Mouse (Mus musculus) heart, postnatal 0 days (tissue): Measurements from ENCODE around the gene Ric3. TPM values are rescaled to one million over a fixed set of nuclear protein-coding genes. Genes with fewer than 3 reads are reported as not detected.

Experiments
- ATAC-seq: fragments of 200-750 bp; cut with Nextera tagmentation; 2 replicates; pipeline ENCODE4 v1.8.0; 2017; ENCODE audit warnings: low read depth, moderate number of reproducible peaks, moderate library complexity; ENCODE audit not compliant: insufficient read depth
- DNase-seq: peaks from one replicate; pipeline ENCODE4 v3.0.0-alpha.2; 2016; ENCODE audit warnings: low spot score
- H3K27ac ChIP-seq: fragments of 300-500 bp; sonication (generic); 2 replicates; pipeline ENCODE4 v1.5.1; 2014; ENCODE audit warnings: low read depth, mild to moderate bottlenecking
- H3K27me3 ChIP-seq: fragments of 300-500 bp; sonication (generic); 2 replicates; pipeline ENCODE4 v1.6.1; 2014; ENCODE audit warnings: low read length, mixed read lengths; ENCODE audit not compliant: control insufficient read depth, insufficient read depth
- H3K36me3 ChIP-seq: fragments of 300-500 bp; sonication (generic); replicated peaks from 2 replicates; pipeline ENCODE4 v1.6.1; 2014; ENCODE audit warnings: low read length, mixed read lengths; ENCODE audit not compliant: control insufficient read depth, insufficient read depth
- H3K4me1 ChIP-seq: fragments of 300-500 bp; sonication (generic); 2 replicates; pipeline ENCODE4 v1.6.1; 2014; ENCODE audit warnings: antibody characterized with exemption; ENCODE audit not compliant: control insufficient read depth, insufficient read depth
- H3K4me2 ChIP-seq: fragments of 300-500 bp; sonication (generic); 2 replicates; pipeline ENCODE4 v1.6.1; 2014; ENCODE audit warnings: low read depth, mild to moderate bottlenecking, low read length, moderate library complexity
- H3K4me3 ChIP-seq: fragments of 300-500 bp; sonication (generic); 2 replicates; pipeline ENCODE4 v1.5.1; 2014; ENCODE audit warnings: low read depth, low read length
- H3K9ac ChIP-seq: fragments of 300-500 bp; sonication (generic); replicated peaks from 2 replicates; pipeline ENCODE4 v1.6.1; 2014; ENCODE audit warnings: low read depth, low read length, mixed read lengths
- H3K9me3 ChIP-seq: fragments of 300-500 bp; sonication (generic); replicated peaks from 2 replicates; pipeline ENCODE4 v1.6.1; 2016; ENCODE audit warnings: low read length; ENCODE audit not compliant: control insufficient read depth
- CTCF ChIP-seq: IDR thresholded peaks from 2 replicates; pipeline ENCODE4 v1.5.1; 2016; ENCODE audit warnings: antibody characterized with exemption, control low read depth, low read depth
- EP300 ChIP-seq: IDR thresholded peaks from 2 replicates; pipeline ENCODE4 v1.6.1; 2016; ENCODE audit warnings: antibody characterized with exemption, low read depth
- WGBS: fragments of 180-500 bp; shearing (Covaris S2); extraction: QIAGEN DNeasy Blood & Tissue Kit; methylation state at CpG from one replicate; pipeline ENCODE4 v1.1.7; 2014; 5-methylcytosine and 5-hydroxymethylcytosine counted together
- polyA plus RNA-seq: library from polyadenylated mRNA; unstranded; fragments of >200 nt; fragmentation: Nextera tagmentation; extraction: Ambion mirVana; gene quantifications from 2 replicates; pipeline ENCODE4 v1.2.1, GENCODE M21; 2015
- total RNA-seq: library from RNA; depleted of rRNA; stranded (reverse); fragments of >200 nt; gene quantifications from 2 replicates; pipeline ENCODE4 v1.2.3, GENCODE M21; 2014; ENCODE audit warnings: low replicate concordance

Ric3 gene
- total and polyA plus RNA-seq, 2 experiments from 2014 or later: 0.38 to 0.42 TPM

GRCm38 (mm10) chr7:109072326-109072725, 10.8 kb downstream of the Ric3 start:
- TF ChIP-seq EP300 (no peak), CTCF (no peak)
- Histone ChIP-seq H3K4me2 (no peak overlapping the region), H3K27ac (no peak overlapping the region), H3K9ac (no peak overlapping the region), H3K36me3 (no peaks in the 10 kb centered on the region), H3K4me1 (no peaks in the 10 kb centered on the region), H3K27me3 (no peaks in the 10 kb centered on the region), H3K4me3 (no peak overlapping the region), H3K9me3 (no peaks in the 10 kb centered on the region)
- no peak for DNase-seq
- no peak for ATAC-seq
- 64% methylated on average over 5 of the region's 5 CpGs for WGBS

GRCm38 (mm10) chr7:109069641-109070040, 13.5 kb downstream of the Ric3 start:
- TF ChIP-seq EP300 (no peak), CTCF (no peak)
- no peak overlapping the region for H3K9ac ChIP-seq
- no peak overlapping the region for H3K4me2 ChIP-seq
- no peak for DNase-seq
- no peak for ATAC-seq
- no peak overlapping the region for H3K4me3 ChIP-seq
- no peak overlapping the region for H3K27ac ChIP-seq
- WGBS: 64% methylated on average over 4 of the region's 4 CpGs
- no peaks in the 10 kb centered on the region for H3K27me3 ChIP-seq
- H3K9me3 ChIP-seq: no peaks in the 10 kb centered on the region
- H3K36me3 ChIP-seq: no peaks in the 10 kb centered on the region
- H3K4me1 ChIP-seq: no peaks in the 10 kb centered on the region

DNA sequence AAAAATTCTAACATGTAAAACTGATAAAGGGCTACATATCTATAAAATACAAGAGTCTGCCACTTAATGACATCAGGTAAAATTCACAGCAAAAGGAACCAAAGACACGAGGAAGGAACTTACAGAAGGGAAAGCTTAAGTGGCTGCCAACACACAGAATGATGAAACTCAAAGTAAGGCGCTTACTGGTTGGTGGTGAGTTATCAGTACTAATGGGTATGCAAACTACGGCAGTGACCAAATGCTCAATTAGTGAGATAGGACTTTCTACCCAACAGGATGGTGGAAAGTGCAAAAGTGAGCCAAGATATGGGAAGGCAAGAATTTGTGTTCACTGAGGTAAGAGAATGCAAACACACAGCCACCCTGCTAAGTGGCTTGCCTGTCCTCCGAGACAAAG, 23.6 kb downstream of the Ric3 start:
- H3K4me1 ChIP-seq: no peaks in the 10 kb centered on the region
- H3K36me3 ChIP-seq: no peaks in the 10 kb centered on the region
- ATAC-seq (no peak), DNase-seq (no peak)
- no peak overlapping the region for H3K4me2 ChIP-seq
- WGBS: 70% methylated on average over 4 of the region's 4 CpGs
- no peak for TF ChIP-seq EP300
- no peak for TF ChIP-seq CTCF
- no peak overlapping the region for H3K4me3 ChIP-seq
- H3K9me3 ChIP-seq: no peaks in the 10 kb centered on the region
- no peak overlapping the region for H3K27ac ChIP-seq
- no peak overlapping the region for H3K9ac ChIP-seq
- no peaks in the 10 kb centered on the region for H3K27me3 ChIP-seq

DNA sequence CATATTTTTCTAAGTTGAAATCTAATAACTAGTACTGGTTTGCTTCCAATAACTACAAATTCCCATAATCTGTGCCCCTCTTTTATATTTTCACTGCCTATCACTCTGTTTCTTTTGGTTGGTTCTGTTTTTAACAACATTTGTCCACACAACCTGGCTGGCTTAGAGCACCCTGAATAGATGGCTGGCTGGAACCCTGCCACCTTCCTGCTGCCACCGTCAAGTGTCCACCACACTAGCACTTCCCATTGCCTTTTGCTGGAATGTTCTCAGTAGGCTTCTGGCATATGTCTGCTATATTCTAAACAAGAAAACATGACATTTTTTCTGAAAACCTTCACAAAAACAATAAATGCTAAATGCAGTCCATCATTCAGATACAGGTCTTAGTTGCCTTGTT, 32.3 kb downstream of the Ric3 start:
- Histone ChIP-seq H3K9ac (no peak overlapping the region), H3K27ac (no peak overlapping the region), H3K4me3 (no peak overlapping the region), H3K4me1 (no peaks in the 10 kb centered on the region), H3K36me3 (no peaks in the 10 kb centered on the region), H3K4me2 (no peak overlapping the region), H3K9me3 (no peaks in the 10 kb centered on the region), H3K27me3 (no peaks in the 10 kb centered on the region)
- no peak for ATAC-seq
- no peak for DNase-seq
- WGBS: 45% methylated on average over 1 of the region's 1 CpGs
- TF ChIP-seq EP300 (no peak), CTCF (no peak)

GRCm38 (mm10) chr7:109045876-109046275, 37.3 kb downstream of the Ric3 start:
- no peak for ATAC-seq
- TF ChIP-seq EP300 (no peak), CTCF (no peak)

DNA sequence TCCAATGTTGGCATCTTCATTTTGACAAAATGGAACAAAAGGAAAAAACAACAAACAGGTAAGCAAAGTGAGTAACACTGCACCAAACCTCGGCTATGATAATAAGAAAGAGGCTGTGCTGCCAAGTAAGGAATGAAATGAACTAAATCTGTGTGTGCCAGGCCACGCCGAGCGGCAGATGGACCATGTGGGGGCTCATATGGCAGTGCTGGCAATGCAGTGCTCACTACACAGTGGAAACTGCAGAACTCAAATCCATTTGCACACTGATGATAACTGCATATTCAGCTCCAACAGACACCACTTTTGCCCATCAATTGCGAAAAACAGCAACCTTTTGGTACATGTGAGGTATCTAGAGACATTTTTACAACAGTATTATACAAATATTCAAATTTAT, 43.7 kb downstream of the Ric3 start:
- no peak overlapping the region for H3K9ac ChIP-seq
- DNase-seq (no peak), ATAC-seq (no peak)
- no peaks in the 10 kb centered on the region for H3K36me3 ChIP-seq
- H3K4me1 ChIP-seq: no peaks in the 10 kb centered on the region
- no peak overlapping the region for H3K4me3 ChIP-seq
- H3K9me3 ChIP-seq: no peaks in the 10 kb centered on the region
- 80% methylated on average over 5 of the region's 5 CpGs for WGBS
- TF ChIP-seq EP300 (no peak), CTCF (no peak)
- H3K27ac ChIP-seq: no peak overlapping the region
- H3K4me2 ChIP-seq: no peak overlapping the region
- H3K27me3 ChIP-seq: no peaks in the 10 kb centered on the region

More at GRCm38 (mm10) chr7:109045876-109046275, 37.3 kb downstream of the Ric3 start:
- no peaks in the 10 kb centered on the region for H3K27me3 ChIP-seq
- no peak for DNase-seq
- H3K9me3 ChIP-seq: no peaks in the 10 kb centered on the region
- no peak overlapping the region for H3K9ac ChIP-seq
- 90% methylated on average over 2 of the region's 2 CpGs for WGBS
- H3K4me2 ChIP-seq: no peak overlapping the region
- H3K4me3 ChIP-seq: no peak overlapping the region
- H3K4me1 ChIP-seq: no peaks in the 10 kb centered on the region
- no peaks in the 10 kb centered on the region for H3K36me3 ChIP-seq
- no peak overlapping the region for H3K27ac ChIP-seq
